In genomic region chr1:177803511-177803910, GRCm38 (mm10) we compare ENCODE assay signal across 19 mouse cellular contexts. TPM values are rescaled to one million over a fixed set of nuclear protein-coding genes. Genes with fewer than 3 reads are reported as not detected.
A peak's percentile ranks its signal among the peaks of the same experiment; 100 is the strongest.
DNase-seq lines count a peak whose midpoint lies in the region; ATAC-seq and TF ChIP-seq lines count a peak whose summit lies in the region.
"Had no signal": no experiment of that assay in that cellular context is flagged by ENCODE, and none has a peak within 500 bp of the region (broad histone marks: within the 10 kb centered on the region; RNA-seq: fewer than 3 reads in every experiment).

No protein-coding gene starts in this region.

- no peaks in the 10 kb centered on the region for H3K4me1 ChIP-seq in liver, adult 2 months (ENCODE audit: control insufficient read depth, insufficient read depth, low read length)
- H3K4me1 ChIP-seq in liver, embryonic 11.5 days (replicated peaks; ENCODE audit: control insufficient read depth, insufficient read depth, low read length), result no peaks in the 10 kb centered on the region
- no peaks in the 10 kb centered on the region for H3K4me1 ChIP-seq in kidney, adult 2 months (ENCODE audit: control insufficient read depth, insufficient read depth, low read length)
- H3K4me1 ChIP-seq: embryonic facial prominence, embryonic 12.5 days; forebrain, embryonic 13.5 days; forebrain, embryonic 15.5 days had no signal

- TF ChIP-seq CTCF in liver, adult 2 months (IDR thresholded peaks at IDR 0.05; ENCODE audit: low read depth, low read length), result no peak
- no peak for TF ChIP-seq CTCF in kidney, adult 2 months (conservative IDR thresholded peaks at IDR 0.05; ENCODE audit: insufficient read depth, insufficient read length, low read depth, low read length)

- H3K36me3 ChIP-seq in liver, adult 2 months (ENCODE audit: control insufficient read depth, insufficient read depth, low read length), result no peaks in the 10 kb centered on the region
- no peaks in the 10 kb centered on the region for H3K36me3 ChIP-seq in liver, embryonic 11.5 days (ENCODE audit: control insufficient read depth, insufficient read depth, low read length)
- H3K36me3 ChIP-seq in kidney, adult 2 months (ENCODE audit: control insufficient read depth, insufficient read depth, low read length), result no peaks in the 10 kb centered on the region
- H3K36me3 ChIP-seq: embryonic facial prominence, embryonic 10.5 days; embryonic facial prominence, embryonic 12.5 days; forebrain, embryonic 15.5 days had no signal

- no peaks in the 10 kb centered on the region for H3K79me2 ChIP-seq in liver, adult 2 months (ENCODE audit: control insufficient read depth, insufficient read depth, low read length)

- 37% methylated on average over 2 of the region's 2 CpGs for WGBS in liver, adult 2 months
- 64% methylated on average over 2 of the region's 2 CpGs for WGBS in liver, embryonic 11.5 days
- WGBS in kidney, adult 2 months, result 87% methylated on average over 2 of the region's 2 CpGs

- H3K27ac ChIP-seq in liver, adult 2 months (replicated peaks; ENCODE audit: insufficient read depth, low read depth, low read length), result no peak overlapping the region
- no peak overlapping the region for H3K27ac ChIP-seq in liver, embryonic 11.5 days (ENCODE audit: low read depth, low read length)
- no peak overlapping the region for H3K27ac ChIP-seq in kidney, adult 2 months (ENCODE audit: insufficient read depth, low read depth, low read length)
- H3K27ac ChIP-seq: embryonic facial prominence, embryonic 10.5 days; embryonic facial prominence, embryonic 12.5 days; forebrain, embryonic 13.5 days; forebrain, embryonic 15.5 days had no signal

- no peaks in the 10 kb centered on the region for H3K27me3 ChIP-seq in liver, adult 2 months (ENCODE audit: control insufficient read depth, insufficient read depth, low read length)
- H3K27me3 ChIP-seq in liver, embryonic 11.5 days (replicated peaks; ENCODE audit: control insufficient read depth, insufficient read depth, low read length), result no peaks in the 10 kb centered on the region
- no peaks in the 10 kb centered on the region for H3K27me3 ChIP-seq in kidney, adult 2 months (replicated peaks; ENCODE audit: control insufficient read depth, insufficient read depth, low read length)
- H3K27me3 ChIP-seq: embryonic facial prominence, embryonic 12.5 days; forebrain, embryonic 13.5 days; forebrain, embryonic 15.5 days had no signal

- H3K9ac ChIP-seq in liver, adult 2 months (ENCODE audit: low read depth, low read length), result no peak overlapping the region
- no peak overlapping the region for H3K9ac ChIP-seq in liver, embryonic 11.5 days (ENCODE audit: low read depth, low read length)
- H3K9ac ChIP-seq: embryonic facial prominence, embryonic 12.5 days; forebrain, embryonic 13.5 days; forebrain, embryonic 15.5 days; forebrain, postnatal 0 days had no signal

- DNase-seq in adrenal gland, adult 2 months, result peak; percentile 59
- DNase-seq in adrenal gland, postnatal 25 days, result no peak
- peak; percentile 22 for DNase-seq in adrenal gland, postnatal 14 days
- no peak for DNase-seq in adrenal gland, postnatal 4 days (ENCODE audit: low spot score in 2 of 2)
- peak; percentile 50 for DNase-seq in liver, adult 2 months (ENCODE audit: extremely low read depth, low read depth, low spot score)
- no peak for DNase-seq in liver, embryonic 11.5 days (ENCODE audit: low spot score)
- DNase-seq in kidney, adult 2 months, result no peak
- DNase-seq: cerebellum, adult 11-12 months; cerebellum, adult 2 months; cerebellum, adult 9-10 months; cerebellum, postnatal 10 days; cerebellum, postnatal 25 days; forebrain, postnatal 0 days had no signal

- no peak for ATAC-seq in liver, embryonic 11.5 days (replicated peaks; ENCODE audit: low FRiP score)
- ATAC-seq: activated CD4-positive, CD25-positive, alpha-beta regulatory T cell, adult 4 months; forebrain, embryonic 13.5 days; forebrain, embryonic 15.5 days; forebrain, postnatal 0 days; Patski had no signal

- no peaks in the 10 kb centered on the region for H3K9me3 ChIP-seq in liver, embryonic 11.5 days (ENCODE audit: control insufficient read depth, low read length)
- H3K9me3 ChIP-seq: embryonic facial prominence, embryonic 10.5 days; embryonic facial prominence, embryonic 12.5 days; forebrain, embryonic 13.5 days; forebrain, embryonic 15.5 days had no signal

- no peak overlapping the region for H3K4me2 ChIP-seq in liver, embryonic 11.5 days
- H3K4me2 ChIP-seq: embryonic facial prominence, embryonic 12.5 days; forebrain, embryonic 13.5 days; forebrain, embryonic 15.5 days had no signal

- no peak for TF ChIP-seq POLR2A in liver, adult 2 months (IDR thresholded peaks at IDR 0.05; ENCODE audit: extremely low read depth, insufficient read depth, low read length)
- TF ChIP-seq POLR2A in kidney, adult 2 months (IDR thresholded peaks at IDR 0.05; ENCODE audit: low read depth, low read length), result no peak

- H3K4me3 ChIP-seq in liver, adult 2 months (ENCODE audit: insufficient read depth, low read depth, low read length), result no peak overlapping the region
- H3K4me3 ChIP-seq in liver, embryonic 11.5 days (ENCODE audit: low read depth, low read length), result no peak overlapping the region
- no peak overlapping the region for H3K4me3 ChIP-seq in kidney, adult 2 months (ENCODE audit: insufficient read depth, low read depth, low read length)
- H3K4me3 ChIP-seq: embryonic facial prominence, embryonic 10.5 days; embryonic facial prominence, embryonic 12.5 days; forebrain, embryonic 13.5 days; forebrain, embryonic 15.5 days had no signal

RNA-seq across cellular contexts. Expression of gene Adss, which starts 7.2 kb away (rescaled TPM):
- 10 to 100 TPM; 58.7 to 65.6 TPM for total RNA-seq in adrenal gland, adult 2 months (2021)
- polyA plus RNA-seq in adrenal gland, adult 2 months (2012; rRNA removed), result 20.0 and 22.8 TPM in 2 replicates
- total RNA-seq in adrenal gland, postnatal 25 days (2021), result 67.7 and 72.6 TPM in 2 replicates
- total RNA-seq in adrenal gland, postnatal 14 days (2021), result 54.3 and 64.7 TPM in 2 replicates
- 10 to 100 TPM; 71.8 to 73.2 TPM for total RNA-seq in adrenal gland, postnatal 4 days (2021)
- total RNA-seq in liver, adult 2 months (2014; rRNA removed), result 32.2 and 43.2 TPM in 2 replicates
- polyA plus RNA-seq in liver, adult 2 months (2012; rRNA removed), result 11.1 and 11.4 TPM in 2 replicates
- 38.2 and 43.7 TPM in 2 replicates for polyA plus RNA-seq in liver, embryonic 11.5 days (2014; fragmentation: Nextera tagmentation; extraction: Ambion mirVana)
- 19.9 and 25.3 TPM in 2 replicates for polyA plus RNA-seq in kidney, adult 2 months (2012; rRNA removed)

Comparison
In these comparisons a context has a peak if more than half of its experiments do, and no peak if none do; other contexts are left out.
1. DNase-seq: peak in adrenal gland, adult 2 months (single experiment), adrenal gland, postnatal 14 days (single experiment) and liver, adult 2 months (single experiment); none in adrenal gland, postnatal 25 days (single experiment), adrenal gland, postnatal 4 days (0 of 2), liver, embryonic 11.5 days (single experiment) and kidney, adult 2 months (single experiment).